Mouse (Mus musculus) intestine, postnatal 0 days (tissue): Measurements from ENCODE around the gene Kcnk12. TPM values are rescaled to one million over a fixed set of nuclear protein-coding genes. Genes with fewer than 3 reads are reported as not detected.

Source experiments
- ATAC-seq: fragments of 200-750 bp; cut with Nextera tagmentation; 2 replicates; pipeline ENCODE4 v1.8.0; 2017; ENCODE audit warnings: mild to moderate bottlenecking, moderate TSS enrichment, moderate library complexity
- H3K27ac ChIP-seq: fragments of 300-500 bp; sonication (generic); 2 replicates; pipeline ENCODE4 v1.5.1; 2014; ENCODE audit warnings: mild to moderate bottlenecking, low read depth, low read length, moderate library complexity
- H3K27me3 ChIP-seq: fragments of 300-500 bp; sonication (generic); replicated peaks from 2 replicates; pipeline ENCODE4 v1.6.1; 2014; ENCODE audit warnings: low read length, mixed read lengths; ENCODE audit not compliant: control insufficient read depth, insufficient read depth
- H3K36me3 ChIP-seq: fragments of 300-500 bp; sonication (generic); 2 replicates; pipeline ENCODE4 v1.6.1; 2014; ENCODE audit warnings: mild to moderate bottlenecking, moderate library complexity; ENCODE audit not compliant: control insufficient read depth, insufficient read depth
- H3K4me1 ChIP-seq: fragments of 300-500 bp; sonication (generic); replicated peaks from 2 replicates; pipeline ENCODE4 v1.6.1; 2014; ENCODE audit warnings: antibody characterized with exemption, low read length, mixed read lengths; ENCODE audit not compliant: control insufficient read depth, insufficient read depth
- H3K4me2 ChIP-seq: fragments of 300-500 bp; sonication (generic); replicated peaks from 2 replicates; pipeline ENCODE4 v1.6.1; 2014; ENCODE audit warnings: low read depth, mild to moderate bottlenecking, moderate library complexity
- H3K4me3 ChIP-seq: fragments of 300-500 bp; sonication (generic); 2 replicates; pipeline ENCODE4 v1.5.1; 2014; ENCODE audit warnings: low read depth, low read length
- H3K9ac ChIP-seq: fragments of 300-500 bp; sonication (generic); 2 replicates; pipeline ENCODE4 v1.6.1; 2014; ENCODE audit warnings: mild to moderate bottlenecking, low read depth, low read length
- H3K9me3 ChIP-seq: fragments of 300-500 bp; sonication (generic); 2 replicates; pipeline ENCODE4 v1.6.1; 2016; ENCODE audit warnings: mixed run types; ENCODE audit not compliant: control insufficient read depth
- CTCF ChIP-seq: sonication (generic); IDR thresholded peaks from 2 replicates; pipeline ENCODE4 v1.5.1; 2016; ENCODE audit warnings: low read depth, mild to moderate bottlenecking, control low read depth, antibody characterized with exemption, moderate library complexity
- WGBS: fragments of 180-500 bp; shearing (Covaris S2); extraction: QIAGEN DNeasy Blood & Tissue Kit; methylation state at CpG from one replicate; pipeline ENCODE4 v1.1.7; 2014; 5-methylcytosine and 5-hydroxymethylcytosine counted together
- polyA plus RNA-seq: library from polyadenylated mRNA; unstranded; fragments of >200 nt; fragmentation: Nextera tagmentation; extraction: Ambion mirVana; gene quantifications from 2 replicates; pipeline ENCODE4 v1.2.1, GENCODE M21; 2015

The Kcnk12 gene
- polyA plus RNA-seq, 1 experiment from 2014 or later = not detected

- Histone ChIP-seq H3K27ac (no peak overlapping the region), H3K9ac (no peak overlapping the region), H3K27me3 (peaks cover 59% of the 10 kb centered on the region), H3K9me3 (no peaks in the 10 kb centered on the region), H3K36me3 (no peaks in the 10 kb centered on the region), H3K4me3 (peak overlapping the region; percentile 43), H3K4me1 (no peaks in the 10 kb centered on the region; the same call in 1 of the 2 replicates), H3K4me2 (peak overlapping the region; percentile 72)
- no peak for ATAC-seq
- under 1% methylated on average over 68 of the region's 72 CpGs for WGBS
- no peak for TF ChIP-seq CTCF
Measured at GRCm38 (mm10) chr17:87796881-87797416, 845 bp downstream of the Kcnk12 start.

GRCm38 (mm10) chr17:87795927-87796714 is 1.7 kb downstream of the Kcnk12 start:
- H3K27ac ChIP-seq = no peak overlapping the region
- no peaks in the 10 kb centered on the region for H3K36me3 ChIP-seq
- no peaks in the 10 kb centered on the region; the same call in 1 of the 2 replicates for H3K4me1 ChIP-seq
- no peak for ATAC-seq
- H3K4me3 ChIP-seq = no peak overlapping the region
- no peaks in the 10 kb centered on the region for H3K9me3 ChIP-seq
- H3K4me2 ChIP-seq = no peak overlapping the region
- 26% methylated on average over 12 of the region's 12 CpGs for WGBS
- no peak for TF ChIP-seq CTCF
- peaks cover 63% of the 10 kb centered on the region for H3K27me3 ChIP-seq
- H3K9ac ChIP-seq = no peak overlapping the region

GRCm38 (mm10) chr17:87794801-87795200 is 3.0 kb downstream of the Kcnk12 start:
- peaks cover 60% of the 10 kb centered on the region for H3K27me3 ChIP-seq
- no peak overlapping the region for H3K27ac ChIP-seq
- H3K9me3 ChIP-seq = no peaks in the 10 kb centered on the region
- ATAC-seq = no peak
- TF ChIP-seq CTCF = no peak
- no peaks in the 10 kb centered on the region; the same call in 1 of the 2 replicates for H3K4me1 ChIP-seq
- no peak overlapping the region for H3K9ac ChIP-seq
- no peaks in the 10 kb centered on the region for H3K36me3 ChIP-seq
- WGBS = 76% methylated on average over 5 of the region's 5 CpGs
- no peak overlapping the region for H3K4me3 ChIP-seq
- no peak overlapping the region for H3K4me2 ChIP-seq

- Histone ChIP-seq H3K9me3 (no peaks in the 10 kb centered on the region), H3K36me3 (no peaks in the 10 kb centered on the region), H3K4me2 (no peak overlapping the region), H3K4me3 (no peak overlapping the region), H3K4me1 (no peaks in the 10 kb centered on the region; the same call in 1 of the 2 replicates), H3K27me3 (peaks cover 45% of the 10 kb centered on the region), H3K27ac (no peak overlapping the region), H3K9ac (no peak overlapping the region)
- no peak for TF ChIP-seq CTCF
- ATAC-seq = no peak
- 29% methylated on average over 5 of the region's 5 CpGs for WGBS
Measured at GRCm38 (mm10) chr17:87793331-87793730, 4.5 kb downstream of the Kcnk12 start.

GRCm38 (mm10) chr17:87792623-87793315 is 5.0 kb downstream of the Kcnk12 start:
- peaks cover 39% of the 10 kb centered on the region for H3K27me3 ChIP-seq
- H3K9ac ChIP-seq = no peak overlapping the region
- no peak for ATAC-seq
- no peaks in the 10 kb centered on the region for H3K36me3 ChIP-seq
- TF ChIP-seq CTCF = no peak
- H3K9me3 ChIP-seq = no peaks in the 10 kb centered on the region
- no peak overlapping the region for H3K27ac ChIP-seq
- no peaks in the 10 kb centered on the region; the same call in 1 of the 2 replicates for H3K4me1 ChIP-seq
- no peak overlapping the region for H3K4me3 ChIP-seq
- WGBS = 59% methylated on average over 12 of the region's 12 CpGs
- H3K4me2 ChIP-seq = no peak overlapping the region

- ATAC-seq = no peak
- H3K27me3 ChIP-seq = peaks cover 28% of the 10 kb centered on the region
- WGBS = 67% methylated on average over 7 of the region's 7 CpGs
- no peaks in the 10 kb centered on the region for H3K9me3 ChIP-seq
- H3K36me3 ChIP-seq = no peaks in the 10 kb centered on the region
- no peak overlapping the region for H3K4me2 ChIP-seq
- TF ChIP-seq CTCF = no peak
- no peak overlapping the region for H3K27ac ChIP-seq
- H3K4me1 ChIP-seq = no peaks in the 10 kb centered on the region
- H3K4me3 ChIP-seq = no peak overlapping the region
- no peak overlapping the region for H3K9ac ChIP-seq
Measured at GRCm38 (mm10) chr17:87791517-87792098, 6.2 kb downstream of the Kcnk12 start.
